Mouse (Mus musculus) thymus, postnatal 4 days (tissue): ENCODE results near the gene Nipsnap3a.

Experiments
- DNase-seq: peaks from one replicate; pipeline ENCODE4 v3.0.0; 2021

The Nipsnap3a gene

DNA sequence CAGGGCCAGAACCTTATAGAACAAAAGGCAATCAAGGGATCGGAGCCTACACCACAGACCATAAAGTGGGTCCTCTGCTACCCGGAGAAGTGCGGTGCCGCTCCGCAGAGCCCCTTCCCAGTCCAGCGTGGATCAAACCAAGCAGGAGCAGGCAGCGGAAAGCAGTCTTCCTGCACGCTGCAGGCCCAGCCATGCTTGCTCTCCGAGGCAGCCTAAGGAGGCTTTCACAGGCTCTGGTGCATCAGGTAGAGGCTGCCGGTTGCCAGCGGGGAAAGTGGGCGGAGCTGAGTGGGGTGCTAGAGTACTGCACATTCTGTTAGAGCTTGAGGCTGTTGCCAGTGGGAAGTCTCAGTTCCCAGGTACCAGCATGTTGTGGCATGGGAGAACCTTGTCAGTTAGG is at the start of gene Nipsnap3a:
Gene Nipsnap3a (plus strand): TSS at position 25 of the 400 bp plus-strand sequence.
- peak; percentile 16 for DNase-seq

DNA sequence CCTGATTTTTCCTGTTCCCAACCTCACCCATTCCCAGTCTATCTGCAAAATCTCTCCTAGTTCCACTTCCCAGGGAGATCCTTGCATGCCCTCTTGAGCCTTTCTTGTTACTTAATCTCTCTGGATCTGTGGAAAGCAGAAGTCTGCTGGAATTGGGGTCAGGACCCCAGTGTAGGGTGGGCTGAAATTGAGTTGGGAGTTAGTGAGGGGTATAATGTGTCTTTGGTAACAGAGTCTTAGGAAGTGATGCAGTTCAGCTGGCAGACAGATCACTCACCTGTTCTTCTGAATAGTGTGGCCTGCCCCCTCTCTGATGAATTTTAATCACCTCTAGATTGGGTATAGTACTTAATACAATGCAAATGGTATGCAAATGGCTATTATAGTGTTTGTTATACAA is 42.4 kb upstream of the Nipsnap3a start:
- no peak for DNase-seq

DNA sequence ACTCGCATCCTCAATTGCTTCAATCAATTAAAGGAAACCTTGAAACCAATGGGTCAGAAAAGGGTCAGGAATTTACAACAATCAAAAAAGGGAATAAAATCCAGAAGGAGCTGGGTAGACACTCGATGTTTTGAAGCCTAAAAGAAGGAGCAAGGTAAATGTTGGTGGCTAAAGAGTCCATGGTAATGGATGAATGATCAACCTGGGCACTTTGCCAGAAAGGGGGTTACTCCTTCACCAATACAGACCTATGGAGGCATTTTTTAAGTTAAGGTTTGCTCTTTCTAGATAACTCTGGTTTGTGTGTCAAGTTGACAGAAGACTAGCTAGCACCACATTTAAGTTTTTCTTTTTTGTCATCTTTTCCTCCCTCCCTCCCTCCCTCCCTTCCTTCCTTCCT is 40.1 kb upstream of the Nipsnap3a start:
- DNase-seq = no peak

DNA sequence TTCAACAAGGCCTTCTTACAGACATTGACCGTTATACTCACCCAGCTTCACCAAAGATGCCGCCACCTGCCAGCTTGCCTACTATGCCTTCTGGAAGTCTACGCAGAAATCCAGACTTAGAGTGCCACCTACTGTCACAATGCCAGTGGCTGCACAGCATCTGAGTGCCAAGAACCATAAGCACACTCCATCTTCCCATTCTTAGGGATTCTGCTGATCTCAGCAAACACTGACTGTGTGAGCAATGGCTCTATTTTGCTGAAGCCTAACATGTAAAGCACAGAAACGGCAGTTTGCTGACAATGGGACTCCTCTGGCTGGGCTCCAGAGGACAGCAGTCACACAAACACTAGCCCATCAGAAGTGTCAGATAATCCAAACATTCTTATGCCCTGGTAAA is 30.4 kb upstream of the Nipsnap3a start:
- peak; percentile 8 for DNase-seq

DNA sequence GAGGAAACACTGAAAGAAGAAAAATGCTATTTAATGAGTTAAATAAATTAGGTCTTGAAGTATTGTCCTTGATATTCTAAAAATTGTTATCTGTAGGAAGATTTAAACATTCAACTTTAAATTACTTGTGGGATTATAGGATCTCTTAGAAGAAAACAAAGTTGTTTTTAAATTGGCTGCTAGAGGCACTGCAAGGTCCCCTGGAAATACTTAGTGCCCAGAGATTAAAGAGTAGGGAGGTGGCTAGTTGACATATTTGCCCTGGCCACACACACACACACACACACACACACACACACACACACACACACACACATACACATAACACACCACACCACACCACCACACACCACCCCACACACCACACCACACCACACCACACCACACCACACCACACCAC is 24.8 kb upstream of the Nipsnap3a start, which contains the start of gene Olfr270:
Gene Olfr270 (plus strand): TSS at position 301 of the 400 bp plus-strand sequence.
- DNase-seq = no peak

DNA sequence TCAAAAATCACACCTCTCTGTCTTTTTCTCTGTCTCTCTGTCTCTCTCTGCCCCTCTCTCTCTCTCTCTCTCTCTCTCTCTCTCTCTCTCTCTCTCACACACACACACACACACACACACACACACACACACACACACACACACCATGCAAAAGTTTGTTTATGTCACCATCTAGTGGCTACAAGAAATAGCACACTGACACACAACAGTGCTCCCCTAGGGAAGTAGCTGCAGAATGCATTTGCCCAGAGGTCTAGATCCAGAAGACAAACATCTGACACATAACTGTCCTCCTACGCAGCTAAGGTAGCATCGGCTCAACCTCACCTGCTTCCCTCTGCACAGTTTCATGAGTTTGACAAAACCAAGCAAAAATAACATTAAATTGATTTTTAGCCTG is 3.9 kb upstream of the Nipsnap3a start:
- no peak for DNase-seq

DNA sequence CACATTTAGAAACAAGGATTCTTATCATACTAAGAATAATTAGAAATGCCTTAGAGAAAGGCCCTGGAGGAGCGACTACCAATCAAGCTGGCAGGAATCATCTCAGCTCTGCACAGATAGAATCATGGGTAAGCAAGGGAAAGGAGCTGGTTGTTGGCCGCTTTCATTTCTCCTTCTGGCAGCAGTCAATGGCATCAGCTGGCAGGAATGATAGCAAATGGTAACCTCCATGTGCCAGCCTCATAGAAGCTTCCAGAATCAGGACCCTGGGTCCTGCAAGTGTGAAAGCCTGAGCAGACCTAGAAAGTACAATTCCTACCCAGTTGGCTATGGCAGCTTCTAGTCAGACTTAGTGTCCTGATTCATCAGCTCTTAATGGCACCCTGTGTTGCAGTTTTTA is 2.8 kb upstream of the Nipsnap3a start:
- no peak for DNase-seq

DNA sequence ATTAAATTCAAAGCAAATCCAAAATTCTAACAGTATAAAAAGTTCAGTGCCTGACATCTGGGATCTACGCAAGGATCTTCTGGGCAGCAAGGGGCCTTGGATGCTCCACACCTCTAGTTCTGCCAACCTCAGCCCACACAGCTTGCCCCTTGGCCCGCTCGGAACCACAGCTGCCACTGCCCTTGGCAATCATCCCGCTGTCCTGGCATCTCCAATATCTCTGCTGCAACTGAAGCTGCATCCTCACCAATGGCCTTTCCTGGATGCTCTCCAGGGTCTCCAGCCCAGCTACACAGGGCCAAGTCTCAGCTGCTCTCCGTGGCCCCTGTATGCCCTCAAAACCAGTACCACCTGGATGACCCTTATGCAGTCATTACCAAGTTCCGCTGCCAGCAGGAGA is 10.4 kb downstream of the Nipsnap3a start:
- no peak for DNase-seq

DNA sequence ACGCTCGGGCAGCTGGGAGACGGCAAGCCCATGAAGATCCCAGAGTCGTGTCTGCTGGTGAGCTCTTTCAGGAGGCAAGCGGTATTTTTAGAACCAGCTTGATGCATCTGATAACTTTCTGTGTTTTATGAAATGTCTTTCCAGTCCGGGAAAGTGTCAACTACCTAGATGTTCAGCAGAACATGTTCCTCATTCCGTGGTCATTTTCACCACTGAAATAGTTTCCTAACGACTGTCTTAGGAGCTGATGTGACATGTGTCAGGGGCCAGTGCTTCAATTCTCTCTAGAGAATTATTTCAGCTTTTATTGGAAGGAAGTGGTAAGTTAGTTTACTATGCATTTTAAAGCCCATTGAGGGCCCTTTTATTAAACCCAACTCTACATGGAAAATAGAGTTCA is 11.1 kb downstream of the Nipsnap3a start:
- DNase-seq = no peak

DNA sequence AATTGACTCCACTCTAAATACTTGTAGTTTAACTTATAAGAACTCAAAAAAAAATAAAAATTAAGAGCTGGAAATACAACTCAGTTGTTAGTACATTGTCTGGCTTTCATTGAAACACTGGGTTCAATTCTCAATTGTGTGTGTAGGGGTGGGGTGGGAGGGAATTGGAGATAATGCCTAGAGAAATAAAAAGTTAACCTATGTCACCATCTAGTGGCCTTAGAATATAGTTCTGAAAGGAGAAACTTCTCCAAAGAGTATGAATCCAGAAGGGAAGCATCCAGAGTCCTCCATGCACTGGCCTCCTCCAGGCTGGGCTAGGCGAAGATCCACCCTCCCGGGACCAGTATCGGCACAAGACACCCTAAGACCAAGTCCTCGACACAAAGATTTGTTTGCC is 20.1 kb downstream of the Nipsnap3a start:
- no peak for DNase-seq

DNA sequence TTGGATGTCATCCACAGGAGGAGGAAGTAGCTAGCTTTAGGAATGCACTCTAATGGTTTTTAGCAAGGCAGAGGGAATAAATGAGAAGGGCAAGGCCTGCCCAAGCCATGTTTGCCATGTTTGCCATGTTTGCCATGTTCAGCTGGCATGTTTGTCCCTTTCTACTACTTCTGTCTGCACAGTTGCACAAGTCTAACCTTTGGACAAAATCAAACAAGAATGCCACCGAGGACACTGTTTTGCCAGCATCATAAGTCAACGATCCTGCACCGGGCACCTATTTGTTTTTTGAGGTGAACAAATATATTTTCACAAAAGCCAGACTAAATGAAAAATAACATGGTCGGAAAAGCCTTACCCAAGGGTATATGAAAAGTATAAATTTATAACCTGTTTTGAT is 20.8 kb downstream of the Nipsnap3a start:
- no peak for DNase-seq

DNA sequence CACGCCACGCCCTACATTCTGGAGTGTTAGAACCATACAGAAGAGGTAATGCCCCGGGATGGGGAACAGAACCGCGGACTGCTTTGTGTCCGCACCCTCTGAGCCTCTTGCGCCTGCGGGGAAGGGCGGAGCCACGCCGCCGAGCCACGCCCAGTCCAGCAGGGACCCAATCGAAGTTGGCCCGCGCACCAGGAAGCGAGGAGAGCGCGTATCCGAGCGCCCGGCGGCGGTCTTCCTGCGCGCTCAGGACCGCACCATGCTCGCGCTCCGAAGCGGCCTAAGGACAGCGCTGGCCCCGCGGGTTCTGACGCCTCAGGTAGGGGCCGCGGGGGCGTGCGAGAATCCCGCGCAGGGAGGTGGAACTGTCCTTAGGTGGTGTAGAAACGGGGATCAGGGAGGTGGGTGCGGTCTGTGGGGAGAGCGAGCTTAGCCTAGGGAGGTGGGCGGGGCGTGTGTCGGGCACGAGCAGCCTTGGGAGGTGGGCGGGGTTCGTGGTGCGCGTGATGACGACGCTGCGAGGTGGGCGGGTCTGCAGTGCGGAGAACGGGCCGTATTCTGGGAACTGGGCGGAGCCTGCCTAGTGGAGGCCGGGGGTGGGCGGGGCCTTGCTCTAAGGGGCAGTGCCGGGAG is 22.8 kb downstream of the Nipsnap3a start, which contains the start of gene Nipsnap3b:
Gene Nipsnap3b (plus strand): TSS at position 149 of the 630 bp plus-strand sequence.
- peak; percentile 99 for DNase-seq

DNA sequence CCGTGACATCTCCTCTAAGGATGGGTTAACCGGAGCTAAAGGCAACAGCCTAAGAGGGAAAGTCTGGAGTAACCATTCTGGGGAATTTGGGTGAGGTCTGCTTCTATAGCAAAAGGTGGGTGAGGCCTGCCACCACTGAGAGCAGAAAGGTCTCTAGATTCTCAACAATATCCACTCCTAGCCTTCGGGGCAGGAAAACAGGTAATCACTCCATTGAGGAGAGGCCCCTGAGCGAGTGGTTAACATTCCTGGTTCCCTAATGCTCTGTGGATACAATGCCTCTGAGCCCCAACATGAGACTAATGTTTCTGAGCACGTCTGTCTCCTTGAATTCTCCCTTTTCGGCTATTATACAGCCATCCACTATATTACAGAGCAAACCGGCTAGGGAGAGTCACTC is 25.3 kb downstream of the Nipsnap3a start:
- DNase-seq = no peak

DNA sequence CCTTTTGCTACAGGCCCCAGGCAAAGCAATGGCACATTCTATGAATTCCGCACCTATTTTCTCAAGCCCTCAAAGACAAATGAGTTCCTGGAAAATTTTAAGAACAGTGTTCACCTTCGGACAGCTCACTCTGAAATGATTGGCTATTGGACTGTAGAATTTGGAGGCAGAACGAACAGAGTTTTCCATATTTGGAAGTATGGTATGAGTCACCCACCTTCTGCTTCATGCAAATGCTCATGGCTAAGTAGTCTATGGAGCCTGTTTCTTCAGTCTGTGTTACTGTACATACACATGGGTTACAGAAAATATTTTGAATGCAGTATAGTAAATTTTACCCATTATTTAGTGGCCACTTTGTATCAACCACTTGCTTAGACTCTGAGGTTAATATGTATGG is 26.0 kb downstream of the Nipsnap3a start:
- no peak for DNase-seq

DNA sequence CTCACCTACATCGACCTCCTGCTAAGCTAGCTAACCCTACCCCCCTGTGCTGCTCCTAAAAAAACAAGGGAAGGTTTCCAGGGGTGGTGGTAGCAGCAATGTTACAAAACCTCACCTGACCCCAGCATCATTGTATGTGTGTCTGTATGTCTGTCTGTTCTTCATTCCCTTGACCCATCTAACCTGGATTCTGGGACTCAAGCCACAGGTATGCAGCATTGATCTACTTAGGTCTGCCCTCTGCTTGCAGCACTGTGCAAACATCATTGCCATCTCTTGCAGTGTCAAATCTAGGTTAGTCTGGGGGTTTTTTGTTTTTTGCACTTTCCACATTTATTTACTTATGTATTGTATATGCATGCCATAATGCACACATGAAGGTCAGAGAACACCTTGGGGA is 29.3 kb downstream of the Nipsnap3a start:
- DNase-seq = no peak

DNA sequence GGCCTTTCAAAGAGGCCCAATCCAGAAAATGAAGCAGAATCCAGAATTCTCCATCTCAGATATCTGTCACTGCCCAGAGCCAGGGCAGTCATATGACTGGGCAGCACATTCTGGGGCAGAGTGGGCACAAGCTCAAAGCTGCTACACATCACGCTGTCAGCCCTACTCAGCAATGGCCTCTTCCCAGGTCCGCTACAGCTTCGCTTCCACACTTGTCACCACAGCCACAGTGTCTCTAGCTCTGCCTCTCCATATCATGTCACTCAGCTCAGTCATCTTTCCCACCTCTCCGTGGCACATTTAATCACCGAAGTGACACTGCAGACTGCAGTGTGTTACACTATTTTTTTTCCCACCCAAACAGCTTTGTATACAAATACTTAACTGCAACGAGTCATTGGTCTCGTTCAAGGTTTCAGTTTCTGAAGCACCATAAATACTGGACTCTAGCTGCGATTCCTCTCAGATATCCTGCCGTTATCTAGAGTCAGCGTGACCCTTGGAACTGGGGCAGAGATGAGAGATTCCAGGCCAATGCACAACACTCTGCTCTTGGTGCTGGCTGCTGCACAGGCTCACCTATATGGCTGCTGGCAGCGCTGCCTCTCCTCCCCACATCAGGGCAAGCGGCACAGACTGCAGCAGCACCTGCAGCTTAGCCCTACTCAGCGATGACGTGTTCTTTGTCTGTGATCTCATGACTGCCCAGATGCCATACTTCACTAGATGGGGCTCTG is 34.3 kb downstream of the Nipsnap3a start:
- DNase-seq = no peak

DNA sequence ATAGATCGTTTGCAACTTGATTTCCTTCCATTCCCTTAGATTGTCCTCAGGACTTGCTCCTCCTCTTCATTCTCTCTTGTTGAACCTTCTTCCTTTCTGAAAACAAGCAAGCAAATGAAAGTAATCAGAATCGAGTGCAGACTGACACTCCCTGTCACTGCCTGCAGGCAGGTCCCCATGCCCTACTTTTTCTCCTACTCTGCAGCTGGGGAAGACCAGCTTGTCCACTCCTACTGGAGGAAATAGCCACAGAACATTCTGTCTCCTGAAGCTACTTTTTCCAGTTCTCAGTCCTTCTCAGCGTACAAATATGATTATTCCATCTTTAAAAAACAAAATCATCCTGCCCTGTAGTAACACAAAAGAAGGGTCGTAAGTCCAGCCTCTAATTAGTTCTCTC is 35.3 kb downstream of the Nipsnap3a start:
- DNase-seq = no peak

DNA sequence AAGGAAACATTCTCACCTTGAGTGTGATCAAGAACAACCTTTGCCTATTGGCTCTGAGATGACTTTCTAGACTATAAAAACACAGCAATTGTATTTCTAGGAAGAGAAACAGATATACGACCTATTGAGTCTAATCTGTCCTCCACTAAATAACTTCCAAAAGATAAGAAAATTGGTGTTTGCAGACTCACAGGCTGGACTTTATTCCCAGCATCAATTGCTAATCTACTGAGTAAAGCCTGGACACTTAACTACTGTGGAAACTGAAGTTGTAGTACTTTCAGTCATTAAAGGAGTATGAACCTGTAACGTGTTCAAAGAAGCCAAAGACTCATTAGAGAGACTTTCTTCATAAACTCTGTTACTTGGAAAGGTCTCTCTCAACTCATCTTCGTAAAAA is 38.7 kb downstream of the Nipsnap3a start:
- no peak for DNase-seq

DNA sequence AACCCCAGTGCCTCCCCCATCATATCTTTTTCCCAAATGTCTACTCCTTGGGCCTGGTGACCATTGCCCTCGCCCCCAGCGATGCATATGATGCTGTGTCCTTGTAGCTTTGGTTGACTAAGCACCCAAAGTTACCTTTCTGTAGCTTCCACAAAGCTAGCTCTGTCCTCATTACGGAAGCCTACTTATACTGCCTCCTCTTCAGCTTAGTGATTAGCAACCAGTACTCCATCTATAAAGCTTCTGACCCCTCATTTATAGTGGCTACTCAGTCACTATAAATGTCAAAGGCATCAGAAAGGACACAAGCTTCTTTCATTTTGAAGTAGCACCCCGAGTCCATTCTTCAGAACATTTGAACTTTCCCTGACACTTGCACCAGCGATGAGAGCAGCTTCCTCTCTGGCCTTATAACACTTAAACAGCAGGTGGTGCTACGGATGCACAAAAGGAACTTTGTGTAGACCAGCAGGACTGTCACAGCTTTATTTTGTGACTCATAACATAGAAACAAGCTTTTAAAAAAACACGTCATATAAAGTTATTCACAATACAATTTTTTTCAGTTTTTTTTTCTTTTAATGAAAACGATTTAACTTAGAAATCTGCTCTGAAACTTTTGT is 41.4 kb downstream of the Nipsnap3a start:
- no peak for DNase-seq

DNA sequence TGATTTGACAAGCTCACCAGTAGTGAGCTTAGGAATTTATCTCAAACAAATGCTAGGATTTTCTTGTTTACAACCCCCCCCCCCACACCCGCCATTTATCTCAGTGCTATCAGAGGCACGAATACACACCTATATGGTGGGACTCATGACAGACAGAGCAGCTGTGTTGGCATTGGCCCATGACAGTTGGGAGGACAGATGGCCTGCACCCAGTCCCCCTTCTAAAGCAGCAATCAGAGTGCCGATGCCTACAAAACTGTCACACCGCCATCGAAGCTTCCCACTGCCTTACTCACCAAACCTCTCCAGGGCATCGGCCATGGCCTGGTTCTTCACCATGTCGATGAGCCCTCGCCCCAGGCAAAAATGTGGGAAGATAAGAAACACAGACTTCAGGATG is 54.7 kb downstream of the Nipsnap3a start:
- no peak for DNase-seq

DNA sequence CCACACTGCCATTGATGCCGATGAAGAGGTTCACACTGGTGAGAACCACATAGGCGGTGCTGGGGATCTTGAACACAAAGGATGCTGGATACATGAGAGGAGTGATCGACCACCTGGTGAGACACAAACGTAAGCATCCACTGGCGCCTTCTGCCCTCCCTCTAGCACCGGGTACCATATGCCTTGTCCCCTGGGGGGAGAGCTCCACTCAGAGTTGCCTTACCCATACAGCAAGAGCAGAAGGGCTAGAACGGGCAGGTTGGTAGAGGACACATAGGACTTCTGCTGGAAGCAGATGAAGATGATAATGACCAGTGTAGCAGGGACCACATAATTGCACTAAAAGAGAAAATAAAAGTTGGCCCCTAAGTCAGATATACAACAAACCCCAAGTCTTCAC is 56.7 kb downstream of the Nipsnap3a start:
- DNase-seq = no peak

DNA sequence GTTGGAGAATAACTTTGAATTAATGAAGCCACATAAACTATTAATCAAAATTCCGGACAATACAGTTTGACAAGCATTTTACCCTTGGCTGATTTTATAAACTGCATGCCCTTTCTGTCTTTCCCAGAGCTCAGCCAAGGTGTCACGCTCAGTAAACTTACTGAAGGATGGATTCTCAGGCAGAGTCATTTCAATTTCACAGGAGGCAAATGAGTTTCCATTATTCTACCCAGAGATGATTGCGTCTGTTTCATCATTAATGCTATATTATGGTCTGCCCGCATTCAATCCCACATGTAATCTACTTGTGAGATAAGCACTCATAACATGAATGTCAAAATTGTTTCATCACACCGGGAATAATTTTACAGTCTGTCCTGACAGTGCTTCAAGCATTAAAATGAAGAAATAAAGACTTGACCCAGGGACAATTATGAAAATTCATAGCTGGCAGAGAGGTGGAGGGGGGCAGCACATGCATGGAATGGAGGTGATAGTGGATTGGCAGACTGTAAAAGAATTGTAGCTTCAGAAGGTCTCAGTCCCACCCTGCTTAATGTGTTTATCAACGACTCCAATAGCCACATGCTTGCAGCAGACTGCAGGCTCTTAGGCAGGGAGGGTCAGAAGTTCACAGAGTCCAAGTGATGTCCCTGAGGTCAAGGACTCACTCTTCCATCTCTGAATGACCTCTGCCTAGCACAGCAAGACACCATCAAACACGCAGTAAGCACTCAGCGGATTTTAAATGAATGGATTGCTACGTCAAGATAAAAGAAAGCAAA is 57.4 kb downstream of the Nipsnap3a start:
- no peak for DNase-seq
